Mouse (Mus musculus): ENCODE measurements around the gene 1700003F12Rik.

GRCm38 (mm10) chr2:154565562-154565961 is 18.7 kb downstream of the 1700003F12Rik start:
- TF ChIP-seq POLR2A (IDR thresholded peaks at IDR 0.05; ENCODE audit: control insufficient read depth, low read depth, low read length) (no peak), CTCF (IDR thresholded peaks at IDR 0.05; ENCODE audit: control insufficient read depth, insufficient read depth, insufficient replicate concordance, low read depth, low read length) (no peak)
